Mouse (Mus musculus): ENCODE measurements around the gene Dusp3. TPM values are rescaled to one million over a fixed set of nuclear protein-coding genes. Genes with fewer than 3 reads are reported as not detected.

The Dusp3 gene
- polyA plus RNA-seq, 1 experiment from 2014 or later, result 13.4 TPM

DNA sequence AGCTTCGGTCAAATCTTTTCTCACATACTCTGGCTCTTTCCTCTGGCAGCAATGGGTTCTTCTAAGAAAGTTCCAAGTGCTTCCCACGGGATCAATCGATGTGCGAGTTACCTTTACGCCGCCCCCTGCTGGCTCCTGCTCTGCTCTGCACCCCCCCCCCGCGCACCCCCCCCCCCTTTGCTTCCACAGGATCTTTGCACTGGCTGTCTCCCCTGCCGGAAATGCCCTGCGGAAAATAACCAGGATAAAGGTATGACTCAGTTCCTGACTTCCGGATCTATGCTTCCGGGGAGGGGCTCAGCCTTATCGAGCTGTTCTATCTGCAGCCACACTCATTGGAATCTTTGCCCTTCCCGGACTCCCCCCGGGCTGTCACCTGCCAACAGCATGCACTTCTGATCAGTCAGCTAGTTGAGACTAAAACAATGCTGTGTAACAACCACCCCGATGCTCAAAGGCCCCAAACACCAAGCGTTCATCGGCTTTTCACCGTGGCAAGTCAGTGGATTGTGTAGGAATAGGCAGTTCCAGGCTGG lies 62.3 kb downstream of the Dusp3 start:
- Histone ChIP-seq H3K4me3 (no peak overlapping the region), H3K4me1 (peaks cover 6% of the 10 kb centered on the region; the same call in 1 of the 2 replicates), H3K9ac (no peak overlapping the region), H3K36me3 (no peaks in the 10 kb centered on the region), H3K4me2 (no peak overlapping the region), H3K27me3 (replicated peaks) (peaks cover 24% of the 10 kb centered on the region), H3K27ac (no peak overlapping the region), H3K9me3 (replicated peaks) (no peaks in the 10 kb centered on the region)
- ATAC-seq, result no peak
- WGBS (ENCODE audit: insufficient replicate concordance), result 44% methylated on average over 17 of the region's 19 CpGs

DNA sequence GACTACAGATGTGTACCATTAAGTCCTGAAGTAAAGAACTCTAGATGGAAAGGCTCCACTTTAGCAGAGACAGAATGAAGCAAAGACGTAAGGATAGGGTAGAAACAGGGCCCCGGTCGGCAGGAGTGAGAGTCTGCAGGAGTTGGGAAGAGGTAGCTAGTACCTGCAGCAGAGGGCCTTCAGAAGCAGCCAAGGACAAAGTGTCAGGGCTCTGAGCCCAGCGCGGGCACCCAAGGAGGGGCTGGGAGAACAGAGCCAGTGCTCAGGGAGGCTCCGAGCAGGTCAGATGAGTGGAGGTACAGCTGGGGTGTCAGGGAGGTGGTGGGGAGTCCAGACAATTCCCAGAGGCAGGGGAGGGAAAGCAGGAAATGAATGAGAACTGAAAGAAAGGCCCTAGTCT lies 62.8 kb downstream of the Dusp3 start:
- 65% methylated on average over 6 of the region's 6 CpGs for WGBS (ENCODE audit: insufficient replicate concordance)
- peaks cover 6% of the 10 kb centered on the region; the same call in 1 of the 2 replicates for H3K4me1 ChIP-seq
- no peak overlapping the region for H3K4me2 ChIP-seq
- H3K27ac ChIP-seq, result no peak overlapping the region
- no peak overlapping the region for H3K9ac ChIP-seq
- no peaks in the 10 kb centered on the region for H3K36me3 ChIP-seq
- H3K4me3 ChIP-seq, result no peak overlapping the region
- peaks cover 28% of the 10 kb centered on the region for H3K27me3 ChIP-seq (replicated peaks)
- H3K9me3 ChIP-seq (replicated peaks), result no peaks in the 10 kb centered on the region
- ATAC-seq, result no peak

DNA sequence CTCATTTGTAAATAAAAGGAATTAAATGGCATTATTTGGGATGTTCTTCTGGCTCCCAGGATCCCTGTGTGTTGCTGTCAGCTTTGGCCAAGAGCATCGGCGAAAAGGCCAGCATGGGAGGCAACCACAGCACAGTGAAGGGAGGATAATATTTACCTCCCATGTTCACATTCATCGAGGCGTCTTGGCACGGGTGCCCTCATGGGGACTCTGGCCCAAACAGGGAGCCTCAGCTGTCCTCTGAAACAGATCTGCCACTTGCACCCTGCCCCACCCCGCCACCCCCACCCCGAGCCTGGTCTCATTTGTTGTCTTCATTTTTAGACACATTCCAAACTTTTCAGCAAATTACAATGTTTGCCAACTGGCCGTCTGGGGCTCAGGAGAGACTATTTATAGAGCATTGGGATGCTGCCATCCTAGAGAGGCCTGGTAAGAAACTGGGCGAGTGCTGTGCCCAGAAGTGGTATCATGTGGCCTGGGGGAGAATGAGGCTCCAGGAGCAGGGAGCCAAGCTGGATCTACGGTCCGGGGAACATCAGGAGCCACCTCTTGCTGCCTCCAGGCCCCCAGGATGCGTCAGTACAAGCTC lies 65.4 kb downstream of the Dusp3 start:
- no peaks in the 10 kb centered on the region for H3K36me3 ChIP-seq
- H3K4me1 ChIP-seq, result no peaks in the 10 kb centered on the region
- peaks cover 38% of the 10 kb centered on the region for H3K27me3 ChIP-seq (replicated peaks)
- H3K4me2 ChIP-seq, result no peak overlapping the region
- H3K9ac ChIP-seq, result no peak overlapping the region
- no peak for ATAC-seq
- no peak overlapping the region for H3K4me3 ChIP-seq
- no peaks in the 10 kb centered on the region for H3K9me3 ChIP-seq (replicated peaks)
- H3K27ac ChIP-seq, result no peak overlapping the region
- WGBS (ENCODE audit: insufficient replicate concordance), result 76% methylated on average over 12 of the region's 12 CpGs

Other genes starting within 250 kb of the Dusp3 start
- gene Etv4, start 201.6 kb downstream of the Dusp3 start, polyA plus RNA-seq (2016; fragmentation: Nextera tagmentation; extraction: Ambion mirVana), result 1.4 and 2.0 TPM in 2 replicates
- gene Meox1, start 92.6 kb downstream of the Dusp3 start, polyA plus RNA-seq (2016; fragmentation: Nextera tagmentation; extraction: Ambion mirVana), result 0.72 and 1.3 TPM in 2 replicates
- 0.10 TPM in 2 replicates for gene Sost, start 20.0 kb downstream of the Dusp3 start, polyA plus RNA-seq (2016; fragmentation: Nextera tagmentation; extraction: Ambion mirVana)
- gene Cfap97d1, start 2.7 kb downstream of the Dusp3 start, polyA plus RNA-seq (2016; fragmentation: Nextera tagmentation; extraction: Ambion mirVana), result not detected in 2 replicates
- 0.66 and 0.85 TPM in 2 replicates for gene Mpp3, start 41.4 kb upstream of the Dusp3 start, polyA plus RNA-seq (2016; fragmentation: Nextera tagmentation; extraction: Ambion mirVana)
- 0.50 and 0.51 TPM in 2 replicates for gene Cd300lg, start 54.5 kb upstream of the Dusp3 start, polyA plus RNA-seq (2016; fragmentation: Nextera tagmentation; extraction: Ambion mirVana)
- gene Mpp2, start 101.5 kb upstream of the Dusp3 start, polyA plus RNA-seq (2016; fragmentation: Nextera tagmentation; extraction: Ambion mirVana), result 15.1 and 16.7 TPM in 2 replicates
- gene Ppy, start 114.3 kb upstream of the Dusp3 start, polyA plus RNA-seq (2016; fragmentation: Nextera tagmentation; extraction: Ambion mirVana), result not detected in 2 replicates
- gene Pyy, start 120.8 kb upstream of the Dusp3 start, polyA plus RNA-seq (2016; fragmentation: Nextera tagmentation; extraction: Ambion mirVana), result 0.32 TPM in 1 of 2 replicates, not detected in the other
- 7.7 and 8.8 TPM in 2 replicates for gene Nags, start 158.5 kb upstream of the Dusp3 start, polyA plus RNA-seq (2016; fragmentation: Nextera tagmentation; extraction: Ambion mirVana)
- 16.3 TPM in 2 replicates for gene Tmem101, start 169.4 kb upstream of the Dusp3 start, polyA plus RNA-seq (2016; fragmentation: Nextera tagmentation; extraction: Ambion mirVana)
- 84.3 and 85.8 TPM in 2 replicates for gene Lsm12, start 198.3 kb upstream of the Dusp3 start, polyA plus RNA-seq (2016; fragmentation: Nextera tagmentation; extraction: Ambion mirVana)
- gene G6pc3, start 202.6 kb upstream of the Dusp3 start, polyA plus RNA-seq (2016; fragmentation: Nextera tagmentation; extraction: Ambion mirVana), result 18.0 and 19.7 TPM in 2 replicates
- gene Hdac5, start 243.2 kb upstream of the Dusp3 start, polyA plus RNA-seq (2016; fragmentation: Nextera tagmentation; extraction: Ambion mirVana), result 21.7 and 23.1 TPM in 2 replicates